Mouse (Mus musculus) MEL (cell line): ENCODE data around the gene Prss27.
"Not testable (repeated sequence)": the region's sequence is repeated elsewhere in the genome, so short reads cannot be mapped to it uniquely, and the experiment has no call there.

ENCODE experiments used
- CTCF ChIP-seq, 3 experiments: IDR thresholded peaks in 2 of 3; conservative IDR thresholded peaks in 1 of 3; 2 replicates each; pipeline ENCODE4 v1.5.1; 2011 to 2012; ENCODE audit warnings: low read length in 3 of 3, low read depth in 2 of 3, mild to moderate bottlenecking in 2 of 3, improper control_type of control experiment in 1 of 3, inconsistent platforms in 1 of 3, mixed read lengths in 1 of 3, moderate library complexity in 1 of 3; ENCODE audit not compliant: control insufficient read depth in 1 of 3, insufficient read depth in 1 of 3, poor library complexity in 1 of 3, severe bottlenecking in 1 of 3
- E2F4 ChIP-seq: IDR thresholded peaks from 2 replicates; pipeline ENCODE4 v1.6.1; 2011; ENCODE audit warnings: low read depth, low read length, improper control_type of control experiment, borderline replicate concordance
- GABPA ChIP-seq: IDR thresholded peaks from 2 replicates; pipeline ENCODE4 v1.6.1; 2012; ENCODE audit warnings: low read depth, mild to moderate bottlenecking, inconsistent platforms, low read length, improper control_type of control experiment, moderate library complexity
- MAFK ChIP-seq: IDR thresholded peaks from 2 replicates; pipeline ENCODE4 v1.6.1; 2011; ENCODE audit warnings: low read depth, mild to moderate bottlenecking, low read length, improper control_type of control experiment, borderline replicate concordance
- MAZ ChIP-seq: IDR thresholded peaks from 2 replicates; pipeline ENCODE4 v1.6.1; 2012; ENCODE audit warnings: low read depth, mild to moderate bottlenecking, inconsistent platforms, low read length, improper control_type of control experiment
- MEF2A ChIP-seq: IDR thresholded peaks from 2 replicates; pipeline ENCODE4 v1.6.1; 2014; ENCODE audit warnings: low read depth, mild to moderate bottlenecking, inconsistent platforms, low read length, improper control_type of control experiment; ENCODE audit not compliant: poor library complexity, insufficient replicate concordance, severe bottlenecking; ENCODE audit errors: extremely low read depth
- POLR2A ChIP-seq, 2 experiments: IDR thresholded peaks; 2 replicates each; pipeline ENCODE4 v1.6.1; 2011 to 2012; ENCODE audit warnings: low read length in 2 of 2, mild to moderate bottlenecking in 2 of 2, control low read depth in 1 of 2, improper control_type of control experiment in 1 of 2, low read depth in 1 of 2, moderate library complexity in 1 of 2; ENCODE audit not compliant: control insufficient read depth in 1 of 2, insufficient read depth in 1 of 2, poor library complexity in 1 of 2
- SIN3A ChIP-seq: IDR thresholded peaks from 2 replicates; pipeline ENCODE4 v1.6.1; 2012; ENCODE audit warnings: low read length, improper control_type of control experiment, inconsistent platforms

DNA sequence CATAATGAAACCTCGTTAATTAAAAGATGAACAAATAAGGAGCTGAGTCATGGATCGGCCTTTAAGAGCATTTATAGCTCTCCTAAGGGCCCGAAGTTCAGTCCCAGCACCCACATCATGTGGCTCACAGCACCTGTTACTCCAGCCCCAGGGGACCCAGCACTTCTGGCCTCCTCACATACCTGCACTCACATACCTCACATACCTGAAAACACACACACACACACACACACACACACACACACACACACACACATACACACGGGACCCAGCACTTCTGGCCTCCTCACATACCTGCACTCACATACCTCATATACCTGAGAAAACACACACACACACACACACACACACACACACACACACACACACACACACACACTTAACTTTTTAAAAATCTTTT, 48.5 kb downstream of the Prss27 start:
- not testable (repeated sequence) for TF ChIP-seq CTCF (IDR thresholded peaks at IDR 0.05 in 2 of 3, conservative IDR thresholded peaks at IDR 0.05 in 1 of 3; ENCODE audit: control insufficient read depth in 1 of 3, insufficient read depth in 1 of 3, low read depth in 2 of 3, low read length in 3 of 3, poor library complexity in 1 of 3, severe bottlenecking in 1 of 3); POLR2A (IDR thresholded peaks at IDR 0.05; ENCODE audit: control insufficient read depth in 1 of 2, insufficient read depth in 1 of 2, low read depth in 1 of 2, low read length in 2 of 2, poor library complexity in 1 of 2); SIN3A; MAZ; GABPA; E2F4; MAFK; MEF2A
